Mouse (Mus musculus): ENCODE data around the gene Capn8.

Gene Capn8

DNA sequence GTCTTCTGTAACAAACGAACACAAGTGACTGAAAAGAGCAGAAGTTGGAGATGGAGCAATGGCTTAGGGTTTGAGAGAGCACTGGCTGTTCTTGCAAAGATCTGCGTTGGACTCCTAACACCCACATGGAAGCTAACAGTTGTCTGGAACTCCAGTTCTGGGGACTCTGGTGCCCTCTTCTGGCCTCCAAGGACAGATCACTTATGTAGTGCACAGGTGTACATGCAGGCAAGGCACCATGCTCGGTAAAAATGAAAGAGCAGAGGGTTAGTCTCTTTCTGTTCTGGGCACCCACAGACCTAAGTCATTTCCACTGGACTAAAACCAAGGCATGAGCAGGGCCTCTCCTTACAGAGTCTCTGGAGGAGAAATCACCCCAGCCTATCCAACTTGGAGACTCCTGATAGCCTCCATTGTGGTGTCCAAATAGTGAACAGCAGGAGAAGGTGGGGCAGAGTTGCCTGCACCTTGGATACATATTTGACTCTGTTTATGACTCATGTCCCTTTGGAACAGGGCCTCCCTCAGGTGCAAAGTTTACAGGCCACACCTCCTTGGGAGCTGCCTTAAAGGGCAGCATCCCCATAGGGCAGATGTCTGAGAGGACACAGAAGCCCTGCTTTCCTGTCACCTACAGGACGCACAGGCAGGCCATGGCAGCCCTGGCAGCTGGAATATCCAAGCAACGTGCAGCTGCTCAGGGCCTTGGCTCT is at the start of gene Capn8:
Gene Capn8 (plus strand): TSS at position 600 of the 713 bp plus-strand sequence.
- peak; percentile 86 for DNase-seq (ENCODE audit: low read depth, low spot score)

DNA sequence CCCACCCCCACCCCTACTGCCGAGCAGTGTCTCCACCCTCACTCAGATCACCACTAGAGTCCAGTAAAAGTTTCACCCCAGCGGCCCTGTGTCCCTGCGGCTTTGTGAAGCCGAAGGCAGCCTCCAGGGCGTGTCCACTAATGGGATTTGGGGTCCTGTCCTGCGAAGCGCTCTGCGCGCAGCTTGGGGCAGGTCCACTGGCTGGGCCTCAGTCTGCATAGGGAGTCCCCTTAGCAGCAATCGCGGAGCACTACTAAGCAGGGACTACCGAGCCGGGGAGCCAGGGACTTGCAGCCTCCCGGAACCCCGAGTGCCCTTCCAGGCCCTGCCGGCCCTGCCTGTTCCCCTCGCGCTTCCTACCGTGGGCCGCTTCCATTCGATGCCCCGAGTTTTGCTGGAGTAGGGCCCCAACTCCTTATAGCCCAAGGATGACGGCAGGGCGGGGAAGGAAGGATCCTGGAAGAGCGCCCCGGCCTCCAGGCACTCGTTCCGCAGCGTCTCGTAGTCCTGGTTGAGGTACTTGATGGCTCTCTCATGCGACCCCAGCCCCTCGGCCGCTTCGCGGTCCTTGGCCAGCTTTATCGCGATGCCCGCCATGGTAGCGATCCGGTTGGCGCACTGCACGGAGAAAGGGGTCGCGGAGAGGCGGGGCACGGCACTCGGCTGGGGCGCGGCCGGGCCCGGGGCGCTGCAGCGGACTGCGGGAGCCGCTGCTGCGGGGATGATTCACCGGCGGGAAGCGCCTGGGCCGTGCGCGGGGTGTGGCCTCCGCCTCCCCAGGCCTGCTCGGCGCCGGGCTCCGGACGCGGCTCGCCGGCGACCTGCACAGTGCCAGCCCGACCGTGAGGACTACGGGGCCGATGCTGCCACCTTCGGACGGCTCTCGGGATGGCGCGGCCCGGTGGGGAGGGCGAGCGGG is 47.8 kb upstream of the Capn8 start, which contains the start of gene Capn2:
Gene Capn2 (minus strand): TSS at position 851 of the 919 bp plus-strand sequence.
- peak; percentile 56 for DNase-seq (ENCODE audit: low read depth, low spot score)

DNA sequence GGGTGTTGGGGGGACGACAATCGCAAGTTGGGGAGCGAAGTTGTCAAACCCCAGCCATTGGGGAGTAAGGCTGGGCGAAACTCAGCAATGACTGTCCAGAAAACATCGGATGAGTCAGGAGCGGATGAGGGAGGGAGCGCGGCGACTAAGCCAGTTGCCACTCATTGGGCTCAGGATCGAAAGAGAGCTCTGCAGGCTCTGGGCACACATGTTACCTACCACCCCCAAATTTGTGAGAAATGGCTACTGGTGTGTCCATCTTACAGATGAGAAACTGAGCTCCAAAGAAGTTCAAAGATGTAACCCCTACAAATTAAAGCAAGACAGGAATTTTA is 47.2 kb upstream of the Capn8 start:
- DNase-seq (ENCODE audit: low read depth, low spot score), result no peak

DNA sequence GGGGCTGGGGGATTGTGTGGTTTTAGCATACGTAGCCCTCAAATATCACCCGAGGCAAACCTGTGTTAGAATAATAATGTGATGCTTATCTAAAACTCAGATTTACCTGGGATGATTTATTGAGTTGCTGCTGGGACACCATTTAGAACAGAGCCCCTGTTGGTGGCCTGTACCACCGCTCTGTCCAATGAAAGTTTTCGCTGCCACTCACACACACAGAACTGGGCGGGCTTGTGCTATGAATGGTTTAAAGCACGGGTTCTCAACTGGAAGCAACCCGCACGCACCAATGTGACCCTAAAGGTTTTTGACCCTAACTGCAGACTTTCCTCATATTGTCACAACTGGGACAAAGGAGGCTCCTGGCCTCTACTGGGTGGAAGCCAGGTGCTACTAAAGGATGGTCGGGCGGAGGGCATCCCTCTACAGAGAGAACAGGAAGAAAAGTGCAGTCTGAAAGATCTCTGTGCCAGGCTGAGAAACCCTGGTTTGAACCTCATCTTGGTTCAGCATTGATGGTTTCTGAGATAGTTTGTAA is 46.6 kb upstream of the Capn8 start:
- DNase-seq (ENCODE audit: low read depth, low spot score), result peak; percentile 38

DNA sequence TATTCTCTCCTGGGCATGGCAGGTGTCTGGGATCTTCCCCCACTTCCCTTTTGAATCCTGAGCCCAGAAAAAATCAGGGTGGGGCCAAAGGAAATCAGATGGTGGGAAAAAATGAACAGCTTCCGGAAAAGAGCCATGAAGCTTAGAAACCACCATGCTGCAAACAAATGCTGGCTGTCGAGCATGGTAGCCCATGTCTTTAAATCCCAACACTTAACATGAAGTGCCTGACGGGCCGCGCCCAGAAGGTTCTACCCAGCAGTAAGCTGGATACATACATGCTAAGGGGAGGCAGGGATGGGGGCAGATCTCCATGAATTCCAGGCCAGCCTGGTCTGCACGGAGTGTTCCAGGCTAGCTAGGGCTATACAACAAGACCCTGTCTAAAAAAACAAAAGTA is 46.0 kb upstream of the Capn8 start:
- no peak for DNase-seq (ENCODE audit: low read depth, low spot score)

DNA sequence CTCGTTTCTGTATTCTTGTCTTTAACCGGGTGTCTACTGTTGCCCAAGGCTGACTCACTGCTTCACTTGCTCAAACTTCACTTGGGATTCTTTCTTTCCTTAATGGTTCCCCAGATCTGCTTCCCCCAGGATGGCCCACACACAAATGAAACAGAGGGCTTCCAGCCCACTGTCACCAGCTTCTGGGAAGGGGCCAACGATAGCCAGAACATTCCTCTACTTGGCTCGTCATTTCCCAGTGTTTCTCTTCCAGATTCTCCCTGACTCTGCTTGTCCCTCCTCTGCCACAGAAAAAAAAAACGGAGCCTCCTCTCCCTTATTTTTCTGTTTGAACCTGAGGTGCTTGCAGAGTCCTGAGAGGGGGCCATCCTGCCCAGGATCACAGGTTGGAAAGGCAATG is 45.5 kb upstream of the Capn8 start:
- DNase-seq (ENCODE audit: low read depth, low spot score), result no peak

DNA sequence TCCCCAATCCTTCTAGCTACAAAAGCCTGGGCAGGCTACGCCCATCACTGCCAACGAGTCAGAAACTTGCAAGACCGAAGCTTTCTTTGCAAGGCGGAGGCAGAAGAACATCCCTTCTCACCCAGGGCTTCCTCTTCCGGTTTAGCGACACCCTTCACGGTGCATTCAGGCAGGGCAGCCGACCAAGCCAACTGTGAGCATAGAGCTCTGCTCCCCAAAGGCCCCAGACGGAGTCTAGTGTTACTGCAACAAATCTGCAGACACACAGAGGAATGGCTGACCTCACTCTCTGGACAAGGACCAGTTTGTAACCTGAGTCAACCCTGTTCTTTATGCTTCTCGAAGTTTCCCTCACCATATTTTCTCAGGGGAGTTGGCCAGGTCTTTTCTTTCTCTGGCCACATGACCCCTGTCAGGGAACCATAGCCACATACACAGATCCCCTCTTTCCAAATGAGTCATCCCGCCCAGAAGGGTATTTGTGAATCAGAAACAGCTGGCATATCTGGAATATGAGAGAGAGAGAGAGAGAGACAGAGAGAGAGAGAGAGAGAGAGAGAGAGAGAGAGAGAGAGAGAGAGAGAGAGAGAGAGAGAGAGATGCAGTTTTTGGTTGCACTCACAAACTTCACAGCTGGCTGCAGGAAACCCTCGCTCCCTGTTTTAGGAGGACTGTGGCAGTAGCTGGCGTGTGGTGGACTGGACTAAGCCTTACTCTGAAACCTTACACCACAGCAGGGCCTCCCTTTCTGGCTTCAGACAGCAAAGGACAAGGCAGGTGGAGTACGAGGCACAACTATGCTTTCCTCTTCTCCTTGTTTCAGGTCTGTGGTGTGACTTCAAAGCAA is 44.5 kb upstream of the Capn8 start:
- peak; percentile 55 for DNase-seq (ENCODE audit: low read depth, low spot score)

DNA sequence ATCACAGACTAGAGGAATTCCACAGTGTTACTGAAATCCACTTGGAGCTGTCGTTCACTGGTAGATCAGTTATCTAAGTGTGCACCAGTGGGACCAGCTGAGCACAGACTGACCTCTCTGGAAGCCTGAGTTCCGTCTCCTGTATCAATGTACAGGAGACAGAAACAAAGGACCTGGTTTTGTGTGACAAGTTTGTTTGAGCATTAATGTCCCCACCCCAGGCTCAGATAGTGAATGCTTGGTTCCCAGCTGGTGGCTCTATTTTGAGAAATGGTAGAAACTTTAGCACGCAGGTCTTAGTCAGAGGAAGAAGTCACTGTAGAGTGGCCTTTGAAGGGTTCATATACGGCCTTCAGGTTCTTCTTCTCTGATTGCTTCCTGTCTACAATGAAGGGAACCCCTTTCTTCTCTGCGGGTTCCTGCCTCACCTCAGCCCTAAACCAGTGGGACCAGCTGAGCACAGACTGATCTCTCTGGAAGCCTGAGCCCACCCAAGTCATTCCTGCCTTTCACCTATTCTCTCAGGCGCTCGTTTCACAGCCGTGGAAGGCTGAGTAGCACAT is 43.8 kb upstream of the Capn8 start:
- DNase-seq (ENCODE audit: low read depth, low spot score), result no peak

DNA sequence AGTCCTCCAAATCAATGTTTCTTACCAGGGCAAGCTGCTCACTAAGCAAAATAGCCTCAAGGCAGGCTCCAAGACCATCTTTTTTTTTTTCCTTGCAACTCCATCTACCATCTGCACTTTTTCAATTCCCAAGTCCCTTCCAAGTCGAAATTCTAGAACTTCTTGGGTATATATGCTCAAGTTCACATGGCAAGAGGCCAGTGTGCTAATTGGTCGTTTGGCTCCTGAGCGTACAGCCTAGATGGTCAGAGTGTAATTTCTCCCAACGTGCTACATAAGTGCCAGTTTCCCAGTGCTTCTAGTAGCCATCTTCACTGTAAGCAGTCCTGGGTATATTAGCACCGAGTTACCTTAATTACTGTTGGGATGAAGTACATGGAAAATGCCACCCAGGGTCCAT is 41.8 kb upstream of the Capn8 start:
- no peak for DNase-seq (ENCODE audit: low read depth, low spot score)

DNA sequence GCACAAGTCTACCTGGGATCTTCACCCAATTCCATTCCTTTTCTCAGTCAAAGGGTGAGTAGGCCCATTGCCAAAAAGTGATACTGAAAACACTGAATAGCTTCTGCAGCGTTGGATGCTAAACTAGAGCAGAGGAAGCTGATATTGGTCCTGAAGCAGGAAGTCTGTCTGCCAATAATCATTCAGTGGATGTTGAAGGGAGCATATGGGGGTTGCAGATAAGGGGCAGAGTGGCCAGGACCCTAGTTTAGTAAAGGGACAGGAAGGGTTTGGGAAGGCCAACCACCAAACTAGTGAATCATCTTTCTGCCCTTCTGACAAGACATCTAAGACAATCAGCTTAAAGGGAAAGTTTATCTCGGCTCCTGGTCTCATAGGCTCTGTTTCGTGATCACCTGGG is 41.1 kb upstream of the Capn8 start:
- no peak for DNase-seq (ENCODE audit: low read depth, low spot score)

DNA sequence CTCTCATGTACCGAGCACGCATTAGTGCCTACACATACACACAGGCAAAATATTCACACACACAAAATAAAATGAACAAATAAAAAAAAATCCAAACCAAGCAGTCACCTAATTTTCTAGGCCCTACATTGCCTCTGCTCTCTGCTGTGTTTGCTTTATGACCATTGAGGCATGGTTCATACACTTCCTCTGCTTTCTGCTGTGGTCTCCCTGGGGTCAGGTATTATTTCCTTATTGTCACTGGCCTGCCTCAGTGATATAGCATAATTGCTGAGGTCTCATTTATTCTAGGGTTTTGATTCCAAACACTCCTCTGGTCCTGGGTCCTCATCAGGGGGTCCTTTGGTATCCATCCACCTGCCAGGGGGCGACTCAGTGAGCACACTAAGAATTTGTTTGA is 39.2 kb upstream of the Capn8 start:
- DNase-seq (ENCODE audit: low read depth, low spot score), result no peak

DNA sequence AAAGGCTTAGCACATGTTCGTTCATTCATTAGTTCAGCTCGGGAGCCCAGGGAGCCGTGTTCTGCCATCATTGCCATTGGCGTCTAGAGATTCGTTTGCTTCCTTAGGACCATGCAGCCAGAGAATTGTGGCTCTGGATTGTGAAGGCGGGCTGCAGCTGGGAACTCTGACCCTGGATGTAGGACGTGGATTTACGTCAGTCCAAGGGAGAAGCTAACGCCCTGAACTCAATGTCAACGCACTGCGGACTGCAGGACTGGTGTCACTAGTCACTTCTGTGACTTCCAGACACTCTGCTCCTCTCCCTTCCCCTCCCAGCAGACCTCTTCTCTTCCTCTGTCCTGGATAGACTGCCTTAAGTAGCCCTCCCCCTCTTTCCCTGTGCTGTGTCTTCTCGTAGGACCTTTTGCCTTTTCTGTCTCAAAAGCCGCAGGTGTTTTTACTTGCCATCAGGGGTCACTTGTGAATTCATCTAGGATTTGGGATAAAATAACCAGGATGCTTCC is 37.5 kb upstream of the Capn8 start:
- no peak for DNase-seq (ENCODE audit: low read depth, low spot score)

DNA sequence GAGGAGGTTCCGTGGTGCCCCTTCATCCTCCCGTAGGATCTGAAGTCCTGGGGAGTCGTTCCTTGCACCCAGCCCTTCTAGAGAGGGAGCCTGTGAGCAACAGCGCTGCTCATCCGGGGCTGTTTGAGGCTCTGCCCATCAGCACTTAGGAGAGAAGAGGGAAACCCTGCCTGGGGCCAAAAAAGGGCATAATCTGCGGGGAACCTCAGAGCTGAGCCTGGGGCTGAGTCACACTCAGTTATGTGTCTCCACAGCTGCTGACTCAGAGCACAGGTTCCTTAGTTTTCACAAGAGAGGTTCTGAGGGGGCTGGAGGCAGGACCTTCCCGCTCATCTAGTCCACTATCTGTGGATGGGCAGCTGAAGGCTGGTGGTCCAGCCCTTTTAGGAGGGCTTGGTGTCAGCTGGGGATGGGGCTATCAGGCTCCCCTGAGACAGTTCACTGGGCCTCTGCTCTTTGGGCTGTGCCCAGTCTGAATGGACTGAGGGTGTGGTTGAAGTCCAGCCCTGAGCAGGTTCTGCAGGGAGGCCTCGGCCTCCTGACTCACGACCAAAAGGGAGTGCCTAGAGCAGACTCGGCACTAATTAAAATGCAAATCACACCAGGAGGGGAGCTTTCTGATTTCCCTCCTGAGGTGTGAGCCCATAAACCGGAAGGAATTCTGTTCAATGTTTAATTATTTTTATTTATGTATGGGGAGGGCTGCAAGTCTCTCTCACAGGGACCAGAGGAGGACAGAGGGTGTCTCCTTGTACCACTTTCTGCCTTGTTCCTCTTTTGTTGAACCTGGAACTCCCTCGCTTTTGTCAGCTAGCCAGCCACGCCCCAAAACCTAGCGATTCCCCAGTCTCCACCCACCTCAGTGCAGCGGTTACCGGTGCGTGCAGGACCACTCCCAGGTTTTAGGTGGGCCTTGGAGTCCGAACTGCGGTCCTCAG is 36.6 kb upstream of the Capn8 start:
- peak; percentile 61 for DNase-seq (ENCODE audit: low read depth, low spot score)

DNA sequence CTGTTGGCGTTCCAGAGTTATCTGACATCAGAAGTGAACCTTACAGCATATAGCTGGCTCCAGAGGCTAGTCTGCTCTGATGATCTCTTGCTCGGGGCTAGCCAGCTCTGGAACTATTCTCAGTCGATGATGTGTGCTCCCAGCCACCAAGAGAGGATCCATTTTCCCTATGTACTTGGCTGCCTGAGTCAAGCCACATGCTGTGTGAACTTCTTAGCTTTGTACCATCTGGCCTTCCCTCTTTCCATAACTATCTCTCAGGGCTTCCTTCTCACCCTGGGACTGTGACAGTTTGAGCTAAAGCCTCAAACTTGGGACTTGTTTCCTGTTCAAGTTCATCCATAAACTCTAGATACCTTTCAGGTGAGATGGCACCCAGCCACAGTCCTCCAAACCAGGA is 31.2 kb upstream of the Capn8 start:
- DNase-seq (ENCODE audit: low read depth, low spot score), result no peak

DNA sequence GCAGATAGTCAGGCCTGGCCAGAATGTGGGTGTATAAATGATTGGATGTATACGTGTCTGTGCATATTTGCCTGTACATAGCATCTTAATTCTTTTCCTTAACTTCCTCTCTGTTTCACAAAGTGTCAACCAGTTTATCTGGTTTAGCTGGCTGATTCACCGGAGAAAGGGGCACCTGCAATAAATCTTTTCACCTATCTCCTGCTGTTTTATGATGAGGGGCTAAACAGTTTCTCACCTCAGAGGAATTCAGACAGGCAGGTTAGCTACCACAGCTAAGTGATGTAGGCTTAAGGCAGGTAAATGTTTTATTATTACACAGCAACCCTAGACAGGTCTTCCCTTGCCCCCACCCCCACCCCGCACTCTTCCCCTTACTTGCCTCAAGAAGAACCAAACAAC is 29.7 kb upstream of the Capn8 start:
- no peak for DNase-seq (ENCODE audit: low read depth, low spot score)

DNA sequence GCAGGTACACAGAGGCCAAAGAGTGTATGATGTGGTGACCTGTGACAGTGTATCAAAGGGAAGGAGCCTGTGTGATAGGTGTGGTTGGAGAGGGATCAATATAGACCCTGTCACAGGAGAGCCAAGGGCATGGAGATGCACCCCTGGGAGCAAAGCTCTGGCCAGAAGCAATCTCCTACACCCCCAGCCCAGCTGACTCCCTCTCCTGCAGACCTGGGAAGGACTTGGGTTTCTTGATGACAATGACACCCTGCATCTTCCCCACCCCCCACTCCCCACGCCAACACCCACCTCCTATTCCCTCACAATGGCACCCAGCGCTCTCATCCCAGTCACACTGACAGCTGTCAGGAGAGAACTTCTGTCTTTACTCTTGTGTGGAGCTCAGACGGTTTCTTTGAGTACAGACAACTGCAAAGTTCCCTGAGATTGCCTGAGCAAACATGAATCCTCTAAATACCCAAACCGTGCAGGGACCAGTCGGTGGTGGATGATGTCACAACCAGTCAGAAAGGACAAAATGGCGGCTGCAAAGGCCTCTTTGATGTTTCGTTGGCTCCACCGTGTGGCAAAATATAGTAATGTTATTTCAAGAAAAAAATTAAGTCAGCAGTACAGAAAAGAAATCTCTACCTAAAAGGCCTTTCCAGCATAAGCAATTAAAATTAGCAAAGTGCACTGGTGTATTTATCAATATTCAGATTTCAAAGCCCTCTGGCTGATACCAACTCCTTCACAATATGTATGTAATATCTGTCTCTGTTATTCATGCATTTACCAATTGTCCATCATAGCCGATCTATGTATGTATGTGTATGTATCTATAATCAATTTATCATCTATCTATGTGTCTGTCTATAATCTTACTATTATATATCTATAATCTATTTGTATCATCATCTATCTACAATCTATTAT is 25.5 kb upstream of the Capn8 start:
- peak; percentile 89 for DNase-seq (ENCODE audit: low read depth, low spot score)

DNA sequence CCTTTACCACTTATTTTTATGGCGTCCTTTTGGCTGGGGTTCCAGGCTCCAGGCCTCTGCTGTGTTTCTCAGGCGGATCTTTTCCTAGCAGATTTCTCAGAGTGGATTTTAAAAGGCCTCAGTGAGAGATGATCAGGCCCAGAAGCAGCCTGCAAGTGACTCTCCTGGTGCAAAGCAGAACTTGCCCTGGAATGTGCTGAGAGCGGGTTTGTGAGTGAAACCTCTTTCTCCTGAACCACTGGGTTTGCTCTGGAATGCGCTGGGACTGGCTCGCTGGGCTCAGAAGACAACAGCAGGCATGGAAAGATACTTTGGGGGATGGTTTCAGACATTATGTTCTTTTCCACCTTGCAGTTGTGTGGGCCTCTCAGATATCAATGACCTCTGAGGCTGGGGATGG is 22.7 kb upstream of the Capn8 start:
- no peak for DNase-seq (ENCODE audit: low read depth, low spot score)

DNA sequence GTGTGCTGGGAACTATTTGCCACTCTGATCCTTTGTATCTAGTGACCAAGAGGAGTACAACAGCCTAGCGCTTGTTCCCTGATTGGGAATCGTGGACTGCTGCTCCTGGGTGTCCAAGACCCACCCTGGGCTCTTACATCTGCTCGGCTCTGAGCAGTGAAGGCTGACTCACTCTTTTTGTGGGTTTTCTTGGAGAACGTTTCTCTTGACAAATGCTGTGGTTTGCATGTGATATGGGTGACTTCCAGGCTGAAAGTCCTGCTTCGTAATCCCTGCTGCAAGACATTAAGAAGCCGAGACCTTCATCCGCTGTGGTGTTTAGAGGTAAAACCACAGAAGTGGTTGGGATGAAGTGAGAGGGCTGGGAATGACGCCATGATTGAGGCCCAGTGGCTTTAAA is 21.7 kb upstream of the Capn8 start:
- DNase-seq (ENCODE audit: low read depth, low spot score), result no peak

DNA sequence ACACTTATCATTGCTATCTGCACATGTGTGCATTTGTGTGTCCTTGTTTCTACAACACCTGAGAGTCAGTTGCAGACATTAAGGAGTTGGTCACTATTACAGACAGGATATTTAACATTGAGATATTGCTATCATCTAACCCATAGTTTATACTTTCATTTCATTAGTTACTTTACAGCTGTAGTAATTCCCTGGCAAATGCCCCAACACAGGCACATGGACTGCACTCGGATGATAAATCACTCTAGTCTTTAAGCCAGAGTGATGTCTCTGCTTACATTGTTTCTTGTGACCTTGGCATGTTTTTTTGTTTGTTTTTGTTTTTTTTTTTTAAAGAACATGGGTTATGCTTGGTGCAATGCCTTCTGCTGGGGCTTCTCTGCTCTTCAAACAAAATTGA is 20.9 kb upstream of the Capn8 start:
- DNase-seq (ENCODE audit: low read depth, low spot score), result no peak
